Comparison of ENCODE assay signal across 19 mouse cellular contexts in genomic region chr5:147824021-147824605, GRCm38 (mm10).
"Had no signal": no experiment of that assay in that cellular context is flagged by ENCODE, and none has a peak within 500 bp of the region (broad histone marks: within the 10 kb centered on the region; RNA-seq: fewer than 3 reads in every experiment).

No protein-coding gene starts in this region.

- H3K4me3 ChIP-seq: heart, embryonic 10.5 days; heart, embryonic 12.5 days; hindbrain, embryonic 13.5 days; hindbrain, embryonic 15.5 days; limb, embryonic 13.5 days; limb, embryonic 15.5 days; liver, embryonic 12.5 days had no signal

- H3K9me3 ChIP-seq: hindbrain, embryonic 13.5 days; hindbrain, embryonic 15.5 days; limb, embryonic 15.5 days; liver, embryonic 12.5 days had no signal

- DNase-seq: gastrocnemius, postnatal 14 days; gastrocnemius, postnatal 36 days; heart, adult 18-20 months; heart, postnatal 14 days; heart, postnatal 36 days; kidney, adult 11 months; kidney, adult 8-10 months; kidney, postnatal 14 days; kidney, postnatal 36 days; layer of hippocampus, adult 9-11 months; layer of hippocampus, postnatal 36 days; left cerebral cortex, postnatal 4 days had no signal

- H3K36me3 ChIP-seq: heart, embryonic 10.5 days; heart, embryonic 12.5 days; hindbrain, embryonic 13.5 days; hindbrain, embryonic 15.5 days; limb, embryonic 13.5 days; limb, embryonic 15.5 days; liver, embryonic 12.5 days had no signal

- H3K27me3 ChIP-seq: heart, embryonic 12.5 days; hindbrain, embryonic 13.5 days; hindbrain, embryonic 15.5 days; limb, embryonic 13.5 days; limb, embryonic 15.5 days had no signal
